Mouse (Mus musculus): Measurements from ENCODE around the gene Eif4g1.

DNA sequence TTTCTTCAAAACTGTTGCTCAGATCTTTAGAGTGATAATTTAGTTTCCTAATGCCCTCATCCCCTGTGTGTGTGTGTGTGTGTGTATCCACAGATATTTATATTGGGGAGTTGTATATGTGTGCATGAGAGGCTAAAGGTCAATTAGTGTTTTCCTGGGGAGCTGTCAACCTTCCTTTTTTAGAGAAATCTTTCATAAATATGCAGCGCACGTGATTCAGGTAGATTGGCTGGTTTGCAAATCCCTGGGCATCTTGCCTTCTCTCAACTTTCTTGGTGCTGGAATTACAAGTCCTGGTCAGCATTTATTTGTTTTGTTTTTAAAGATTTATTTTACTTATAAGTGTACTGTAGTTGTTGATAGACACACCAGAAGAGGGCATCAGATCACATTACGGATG is 2.2 kb downstream of the Eif4g1 start:
- TF ChIP-seq CTCF (IDR thresholded peaks at IDR 0.05), result no peak
- TF ChIP-seq EP300 (IDR thresholded peaks at IDR 0.05), result no peak

Measured in lung, postnatal 0 days (tissue).